In genomic region chr2:16491242-16491641, GRCm38 (mm10) we compare ENCODE assay signal across 13 mouse cellular contexts.
DNase-seq lines count a peak whose midpoint lies in the region; ATAC-seq lines count a peak whose summit lies in the region.
"Had no signal": no experiment of that assay in that cellular context is flagged by ENCODE, and none has a peak within 500 bp of the region (broad histone marks: within the 10 kb centered on the region; RNA-seq: fewer than 3 reads in every experiment).

No protein-coding gene starts in this region.

- H3K27me3 ChIP-seq in lung, embryonic 16.5 days (ENCODE audit: control insufficient read depth, insufficient read depth, low read depth, low read length): no peaks in the 10 kb centered on the region
- H3K27me3 ChIP-seq: heart, embryonic 15.5 days; limb, embryonic 15.5 days had no signal

- WGBS in lung, embryonic 16.5 days: 44% methylated on average over 3 of the region's 3 CpGs

- no peak overlapping the region for H3K9ac ChIP-seq in lung, embryonic 16.5 days (ENCODE audit: low read length)
- H3K9ac ChIP-seq: heart, embryonic 15.5 days; limb, embryonic 15.5 days had no signal

- intact Hi-C loops in heart, postnatal 25 days (cut with DNase I): no loop called here
- intact Hi-C loops in gastrocnemius, postnatal 14 days (cut with DNase I; ENCODE audit: low total_unique reads): no loop called here

- H3K36me3 ChIP-seq in lung, embryonic 16.5 days (ENCODE audit: control insufficient read depth, insufficient read depth, low read length): no peaks in the 10 kb centered on the region
- H3K36me3 ChIP-seq: heart, embryonic 15.5 days; limb, embryonic 15.5 days had no signal

- no peak overlapping the region for H3K27ac ChIP-seq in lung, embryonic 16.5 days (ENCODE audit: low read length)
- H3K27ac ChIP-seq: heart, embryonic 15.5 days; hindbrain, postnatal 0 days; limb, embryonic 15.5 days had no signal

- DNase-seq in heart, adult 11 months: peak; percentile 76
- DNase-seq in heart, postnatal 25 days (ENCODE audit: low spot score): no peak
- DNase-seq in thymus, postnatal 0 days (ENCODE audit: low spot score): peak; percentile 2
- no peak for DNase-seq in thymus, adult 18-20 months
- DNase-seq in urinary bladder, postnatal 25 days (ENCODE audit: low spot score): no peak
- DNase-seq in gastrocnemius, postnatal 14 days: no peak
- DNase-seq in cerebellum, adult 18-20 months: no peak
- DNase-seq: cerebellum, postnatal 25 days; thymus, postnatal 14 days had no signal

- H3K4me3 ChIP-seq in lung, embryonic 16.5 days (ENCODE audit: low read length): no peak overlapping the region
- H3K4me3 ChIP-seq: heart, embryonic 15.5 days; limb, embryonic 15.5 days had no signal

- peak; percentile 41 for ATAC-seq in lung, embryonic 16.5 days (ENCODE audit: low read depth)
- ATAC-seq: hindbrain, postnatal 0 days had no signal

- no peaks in the 10 kb centered on the region for H3K9me3 ChIP-seq in lung, embryonic 16.5 days (ENCODE audit: control insufficient read depth, low read length)
- H3K9me3 ChIP-seq: heart, embryonic 15.5 days; limb, embryonic 15.5 days had no signal

- H3K4me1 ChIP-seq in lung, embryonic 16.5 days (replicated peaks; ENCODE audit: control insufficient read depth, insufficient read depth, low read length): no peaks in the 10 kb centered on the region
- H3K4me1 ChIP-seq: heart, embryonic 15.5 days; limb, embryonic 15.5 days had no signal

- H3K4me2 ChIP-seq in lung, embryonic 16.5 days (ENCODE audit: low read depth, low read length): no peak overlapping the region
- H3K4me2 ChIP-seq: heart, embryonic 15.5 days; limb, embryonic 15.5 days had no signal

Comparison
In these comparisons a context has a peak if more than half of its experiments do, and no peak if none do; other contexts are left out.
1. DNase-seq: peak in heart, adult 11 months (single experiment) and thymus, postnatal 0 days (single experiment); none in heart, postnatal 25 days (single experiment), thymus, adult 18-20 months (0 of 2), urinary bladder, postnatal 25 days (single experiment), gastrocnemius, postnatal 14 days (single experiment) and cerebellum, adult 18-20 months (0 of 2).